Mouse (Mus musculus): Measurements from ENCODE around the gene Dcaf7. TPM values are rescaled to one million over a fixed set of nuclear protein-coding genes. Genes with fewer than 3 reads are reported as not detected.
A peak's percentile ranks its signal among the peaks of the same experiment; 100 is the strongest.

Dcaf7 gene
- polyA plus RNA-seq, 1 experiment from 2014 or later: 100 TPM

DNA sequence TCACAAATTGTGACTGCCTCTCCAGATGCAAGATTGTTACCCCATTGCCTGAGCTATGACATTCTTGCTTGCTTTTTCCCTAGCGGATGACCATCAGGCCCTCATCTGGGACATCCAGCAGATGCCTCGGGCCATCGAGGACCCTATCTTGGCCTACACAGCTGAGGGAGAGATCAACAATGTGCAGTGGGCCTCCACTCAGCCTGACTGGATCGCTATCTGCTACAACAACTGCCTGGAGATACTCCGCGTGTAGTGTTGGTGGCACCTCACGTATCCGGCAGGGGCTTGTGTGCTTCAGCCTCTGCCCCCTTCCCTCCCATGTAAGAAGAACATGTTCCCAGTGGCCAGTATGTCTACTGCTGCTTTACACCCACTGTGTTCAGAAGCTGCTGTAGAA lies 17.9 kb downstream of the Dcaf7 start:
- WGBS: 99% methylated on average over 8 of the region's 8 CpGs
- H3K9me3 ChIP-seq (ENCODE audit: control insufficient read depth, low read length): no peaks in the 10 kb centered on the region
- H3K9ac ChIP-seq (ENCODE audit: low read length): no peak overlapping the region
- no peak overlapping the region for H3K27ac ChIP-seq (ENCODE audit: low read depth, low read length)
- no peak overlapping the region for H3K4me3 ChIP-seq (ENCODE audit: low read depth, low read length)
- H3K4me2 ChIP-seq (ENCODE audit: low read depth): no peak overlapping the region
- H3K36me3 ChIP-seq (ENCODE audit: control insufficient read depth, insufficient read depth, low read length): peaks cover 13% of the 10 kb centered on the region; the same call in 1 of the 2 replicates
- no peak for ATAC-seq (ENCODE audit: insufficient read depth, low FRiP score, low TSS enrichment)
- DNase-seq (ENCODE audit: low spot score): no peak
- H3K4me1 ChIP-seq (ENCODE audit: control insufficient read depth, insufficient read depth, low read length): no peaks in the 10 kb centered on the region
- H3K27me3 ChIP-seq (ENCODE audit: control insufficient read depth, insufficient read depth, low read length): no peaks in the 10 kb centered on the region

DNA sequence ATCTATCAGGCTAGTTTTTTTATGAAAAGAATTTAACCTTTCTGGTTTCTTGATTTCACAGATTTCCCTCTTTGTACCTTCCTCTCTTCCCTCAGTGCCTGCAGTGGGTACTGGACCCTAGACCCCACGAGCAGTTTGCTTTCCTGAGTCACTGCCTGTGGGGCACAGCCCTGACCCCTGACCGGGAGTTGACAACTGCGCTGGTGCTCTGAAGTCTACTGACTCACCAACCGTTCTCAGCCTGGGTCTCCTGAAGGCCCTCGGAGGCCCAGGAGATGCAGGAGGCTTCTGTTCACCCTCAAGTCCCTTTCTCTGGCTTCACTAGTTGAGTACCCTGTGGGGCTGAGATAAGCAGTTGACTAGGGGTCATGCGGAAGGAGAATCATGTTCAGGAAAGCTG lies 18.7 kb downstream of the Dcaf7 start:
- Histone ChIP-seq H3K27ac (ENCODE audit: low read depth, low read length) (no peak overlapping the region), H3K27me3 (ENCODE audit: control insufficient read depth, insufficient read depth, low read length) (no peaks in the 10 kb centered on the region), H3K4me3 (ENCODE audit: low read depth, low read length) (no peak overlapping the region), H3K9me3 (ENCODE audit: control insufficient read depth, low read length) (no peaks in the 10 kb centered on the region), H3K36me3 (ENCODE audit: control insufficient read depth, insufficient read depth, low read length) (peaks cover 13% of the 10 kb centered on the region), H3K4me2 (ENCODE audit: low read depth) (no peak overlapping the region), H3K9ac (ENCODE audit: low read length) (no peak overlapping the region), H3K4me1 (ENCODE audit: control insufficient read depth, insufficient read depth, low read length) (no peaks in the 10 kb centered on the region)
- WGBS: 95% methylated on average over 6 of the region's 6 CpGs
- no peak for ATAC-seq (ENCODE audit: insufficient read depth, low FRiP score, low TSS enrichment)
- DNase-seq (ENCODE audit: low spot score): no peak

DNA sequence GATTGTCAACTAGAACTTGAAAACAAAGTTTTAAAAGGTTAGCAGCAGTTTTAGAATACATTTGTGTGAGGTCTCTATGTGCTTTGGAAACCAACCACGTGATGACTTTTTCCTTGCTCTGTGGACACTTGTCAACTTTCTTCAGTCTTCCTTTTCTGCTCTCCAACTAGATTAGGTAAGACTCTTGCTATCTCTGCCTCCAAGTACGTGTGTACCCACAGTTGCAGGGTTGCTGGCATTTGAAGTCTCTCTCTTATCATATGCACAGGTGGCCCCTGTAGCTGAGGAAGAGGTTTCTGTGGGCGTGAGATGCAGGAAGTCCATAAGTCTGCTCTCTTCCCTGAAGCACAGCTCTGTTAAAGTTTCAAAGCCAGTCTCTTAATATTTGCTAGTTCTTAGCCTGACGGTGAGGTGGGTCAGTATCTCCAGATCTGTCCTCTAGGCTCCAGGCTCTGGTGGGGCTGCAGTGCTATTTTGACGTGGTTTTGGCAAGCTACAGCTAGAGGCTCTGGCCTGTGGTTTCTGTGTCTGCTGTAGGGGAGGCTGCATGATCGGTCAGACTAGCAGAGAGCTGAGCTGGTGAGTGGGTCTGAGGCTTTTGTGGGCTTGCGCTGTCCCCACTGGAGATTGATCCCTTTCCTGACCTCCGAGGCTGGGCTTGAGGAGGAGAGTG lies 20.3 kb downstream of the Dcaf7 start:
- Histone ChIP-seq H3K27ac (ENCODE audit: low read depth, low read length) (no peak overlapping the region), H3K4me2 (ENCODE audit: low read depth) (no peak overlapping the region), H3K27me3 (ENCODE audit: control insufficient read depth, insufficient read depth, low read length) (no peaks in the 10 kb centered on the region), H3K36me3 (ENCODE audit: control insufficient read depth, insufficient read depth, low read length) (peaks cover 9% of the 10 kb centered on the region), H3K9ac (ENCODE audit: low read length) (no peak overlapping the region), H3K4me1 (ENCODE audit: control insufficient read depth, insufficient read depth, low read length) (no peaks in the 10 kb centered on the region), H3K9me3 (ENCODE audit: control insufficient read depth, low read length) (no peaks in the 10 kb centered on the region), H3K4me3 (ENCODE audit: low read depth, low read length) (no peak overlapping the region)
- DNase-seq (ENCODE audit: low spot score): no peak
- WGBS: 90% methylated on average over 8 of the region's 8 CpGs
- ATAC-seq (ENCODE audit: insufficient read depth, low FRiP score, low TSS enrichment): no peak

DNA sequence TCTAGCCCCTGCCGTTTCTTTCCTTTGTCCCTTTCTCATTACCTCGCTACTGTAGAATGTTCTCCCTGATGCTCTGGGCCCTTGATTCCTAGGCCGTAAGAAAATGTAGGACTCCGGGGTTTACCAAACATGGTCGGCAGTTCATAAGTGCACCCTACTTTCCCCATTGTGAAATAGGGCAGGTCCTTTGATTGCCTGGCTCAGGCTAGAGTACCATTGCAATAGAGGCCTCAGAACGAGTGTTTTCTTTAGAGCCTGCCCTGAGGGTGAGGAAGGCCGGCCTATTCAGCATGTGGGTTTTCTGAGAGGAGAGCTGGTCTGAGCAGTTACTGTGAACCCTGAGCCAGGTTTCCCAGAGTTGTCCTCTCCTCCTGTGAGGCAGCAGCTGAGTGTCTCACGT lies 21.3 kb downstream of the Dcaf7 start:
- H3K9me3 ChIP-seq (ENCODE audit: control insufficient read depth, low read length): no peaks in the 10 kb centered on the region
- 90% methylated on average over 8 of the region's 8 CpGs for WGBS
- peaks cover 7% of the 10 kb centered on the region for H3K36me3 ChIP-seq (ENCODE audit: control insufficient read depth, insufficient read depth, low read length)
- no peak overlapping the region for H3K4me2 ChIP-seq (ENCODE audit: low read depth)
- DNase-seq (ENCODE audit: low spot score) (no peak), ATAC-seq (ENCODE audit: insufficient read depth, low FRiP score, low TSS enrichment) (no peak)
- H3K27ac ChIP-seq (ENCODE audit: low read depth, low read length): no peak overlapping the region
- no peak overlapping the region for H3K4me3 ChIP-seq (ENCODE audit: low read depth, low read length)
- no peaks in the 10 kb centered on the region for H3K27me3 ChIP-seq (ENCODE audit: control insufficient read depth, insufficient read depth, low read length)
- H3K9ac ChIP-seq (ENCODE audit: low read length): no peak overlapping the region
- H3K4me1 ChIP-seq (ENCODE audit: control insufficient read depth, insufficient read depth, low read length): no peaks in the 10 kb centered on the region

DNA sequence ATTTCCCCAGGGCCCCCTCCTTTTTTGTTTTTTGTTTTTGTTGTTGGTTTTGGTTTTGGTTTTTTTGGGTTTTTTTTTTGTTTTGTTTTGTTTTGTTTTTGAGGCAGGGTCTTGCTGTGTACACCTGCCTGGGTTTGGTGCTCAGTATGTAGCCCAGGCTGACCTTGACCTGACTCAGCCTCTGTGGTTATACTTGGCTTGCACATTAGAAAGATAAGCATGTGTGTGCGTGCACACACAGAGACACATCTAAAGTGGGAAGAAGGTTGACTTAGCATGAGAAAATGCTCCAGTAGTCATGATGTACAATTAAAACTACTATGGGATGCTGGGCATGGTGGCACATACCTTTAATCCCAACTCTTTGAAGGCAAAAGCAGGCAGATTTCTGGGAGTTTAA lies 23.9 kb downstream of the Dcaf7 start:
- H3K4me2 ChIP-seq (ENCODE audit: low read depth): no peak overlapping the region
- no peak overlapping the region for H3K9ac ChIP-seq (ENCODE audit: low read length)
- H3K9me3 ChIP-seq (ENCODE audit: control insufficient read depth, low read length): no peaks in the 10 kb centered on the region
- ATAC-seq (ENCODE audit: insufficient read depth, low FRiP score, low TSS enrichment): no peak
- no peak for DNase-seq (ENCODE audit: low spot score)
- no peak overlapping the region for H3K27ac ChIP-seq (ENCODE audit: low read depth, low read length)
- no peaks in the 10 kb centered on the region for H3K27me3 ChIP-seq (ENCODE audit: control insufficient read depth, insufficient read depth, low read length)
- no peak overlapping the region for H3K4me3 ChIP-seq (ENCODE audit: low read depth, low read length)
- peaks cover 2% of the 10 kb centered on the region for H3K36me3 ChIP-seq (ENCODE audit: control insufficient read depth, insufficient read depth, low read length)
- WGBS: 77% methylated on average over 1 of the region's 1 CpGs
- H3K4me1 ChIP-seq (ENCODE audit: control insufficient read depth, insufficient read depth, low read length): no peaks in the 10 kb centered on the region

DNA sequence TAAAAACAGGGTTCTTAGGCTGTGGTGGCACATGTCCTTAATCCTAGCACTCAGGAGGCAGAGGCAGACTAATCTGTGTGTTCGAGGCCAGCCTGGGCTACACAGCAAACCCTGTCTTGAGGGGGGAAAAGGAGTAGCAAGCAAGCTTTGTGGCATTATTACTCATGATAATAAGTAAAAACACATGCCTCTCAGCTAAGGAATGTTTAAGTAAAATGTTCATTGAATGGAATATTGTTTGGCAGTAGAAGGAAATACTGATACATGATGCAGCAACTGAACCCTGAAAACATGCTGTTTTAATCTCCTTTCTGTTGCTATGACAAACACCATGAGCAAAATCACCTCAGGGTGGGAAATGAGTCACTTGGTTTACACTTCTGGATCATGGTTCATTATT lies 24.6 kb downstream of the Dcaf7 start:
- ATAC-seq (ENCODE audit: insufficient read depth, low FRiP score, low TSS enrichment) (no peak), DNase-seq (ENCODE audit: low spot score) (no peak)
- no peaks in the 10 kb centered on the region for H3K4me1 ChIP-seq (ENCODE audit: control insufficient read depth, insufficient read depth, low read length)
- H3K9ac ChIP-seq (ENCODE audit: low read length): no peak overlapping the region
- H3K27ac ChIP-seq (ENCODE audit: low read depth, low read length): no peak overlapping the region
- peaks cover 2% of the 10 kb centered on the region; the same call in 1 of the 2 replicates for H3K36me3 ChIP-seq (ENCODE audit: control insufficient read depth, insufficient read depth, low read length)
- WGBS: 88% methylated on average over 1 of the region's 1 CpGs
- H3K4me3 ChIP-seq (ENCODE audit: low read depth, low read length): no peak overlapping the region
- no peaks in the 10 kb centered on the region for H3K27me3 ChIP-seq (ENCODE audit: control insufficient read depth, insufficient read depth, low read length)
- H3K9me3 ChIP-seq (ENCODE audit: control insufficient read depth, low read length): no peaks in the 10 kb centered on the region
- H3K4me2 ChIP-seq (ENCODE audit: low read depth): no peak overlapping the region

DNA sequence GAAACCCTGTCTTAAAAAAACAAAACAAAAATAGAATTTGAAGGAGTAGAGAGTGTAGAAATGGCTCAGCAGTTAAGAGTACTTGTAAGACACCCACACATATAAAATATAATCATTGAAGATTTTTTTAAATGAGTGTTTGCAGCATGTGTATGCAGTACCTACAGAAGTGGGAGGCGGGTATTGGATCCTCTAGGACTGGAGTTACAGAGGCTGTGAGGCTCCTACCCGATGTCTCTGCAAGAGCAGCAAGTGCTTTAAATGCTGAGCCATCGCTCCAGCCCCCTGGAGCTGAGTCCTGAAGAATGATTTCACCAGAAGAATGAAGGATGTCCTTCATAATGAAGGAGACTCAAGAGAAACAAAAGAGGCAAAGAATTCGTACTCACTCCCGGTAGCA lies 27.1 kb downstream of the Dcaf7 start:
- H3K27me3 ChIP-seq (ENCODE audit: control insufficient read depth, insufficient read depth, low read length): no peaks in the 10 kb centered on the region
- H3K9ac ChIP-seq (ENCODE audit: low read length): no peak overlapping the region
- 84% methylated on average over 5 of the region's 5 CpGs for WGBS
- no peak overlapping the region for H3K4me2 ChIP-seq (ENCODE audit: low read depth)
- no peaks in the 10 kb centered on the region; the same call in 1 of the 2 replicates for H3K36me3 ChIP-seq (ENCODE audit: control insufficient read depth, insufficient read depth, low read length)
- 0 out of 2 replicates have a peak, but pooled peaks cover 5% of the 10 kb centered on the region for H3K4me1 ChIP-seq (ENCODE audit: control insufficient read depth, insufficient read depth, low read length)
- DNase-seq (ENCODE audit: low spot score) (no peak), ATAC-seq (ENCODE audit: insufficient read depth, low FRiP score, low TSS enrichment) (no peak)
- no peak overlapping the region for H3K4me3 ChIP-seq (ENCODE audit: low read depth, low read length)
- no peak overlapping the region for H3K27ac ChIP-seq (ENCODE audit: low read depth, low read length)
- no peaks in the 10 kb centered on the region for H3K9me3 ChIP-seq (ENCODE audit: control insufficient read depth, low read length)

DNA sequence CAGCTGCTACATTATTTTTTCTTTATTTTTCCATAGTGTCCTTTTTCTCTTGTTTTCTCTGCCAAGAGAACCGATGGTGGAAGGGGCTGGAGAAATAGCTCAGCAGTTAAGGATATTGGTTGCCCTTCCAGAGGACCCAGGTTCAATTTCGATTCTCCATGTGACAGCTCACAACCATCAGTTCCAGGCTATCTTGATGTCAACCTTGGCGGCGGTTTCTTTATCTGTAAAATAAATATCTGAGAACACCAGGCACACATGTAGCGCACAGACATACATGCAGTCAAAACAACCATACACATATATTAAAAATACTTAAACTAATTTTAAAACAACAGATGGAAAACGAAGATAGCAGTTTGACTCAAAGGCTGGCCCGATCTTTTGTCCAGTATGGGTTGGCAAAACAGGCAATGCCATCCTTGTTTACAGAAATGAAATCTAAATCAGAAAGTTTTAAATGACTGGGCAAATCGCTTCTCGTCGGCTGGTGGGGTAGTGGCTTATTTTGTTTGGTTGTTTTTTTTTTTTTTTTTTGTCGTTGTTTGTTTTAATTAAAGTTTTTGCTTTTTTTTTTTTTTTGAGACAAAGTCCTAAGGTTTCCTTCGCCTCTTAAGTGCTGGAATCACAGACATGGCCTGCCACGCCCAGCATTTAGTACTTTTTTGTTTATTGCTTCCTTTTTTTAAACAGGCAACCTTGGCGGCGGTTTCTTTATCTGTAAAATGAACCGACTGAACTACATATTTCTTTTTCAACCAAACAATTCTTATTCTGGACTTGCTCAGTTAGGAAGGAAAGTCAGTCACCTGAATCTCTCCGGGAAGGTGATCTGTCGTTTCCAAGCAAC lies 28.6 kb downstream of the Dcaf7 start:
- peak overlapping the region; percentile 82 for H3K4me2 ChIP-seq (ENCODE audit: low read depth)
- H3K4me1 ChIP-seq (ENCODE audit: control insufficient read depth, insufficient read depth, low read length): 0 out of 2 replicates have a peak, but pooled peaks cover 5% of the 10 kb centered on the region
- ATAC-seq (ENCODE audit: insufficient read depth, low FRiP score, low TSS enrichment): 0 out of 2 replicates have a peak, but pooled peaks have one; percentile 4
- H3K27me3 ChIP-seq (ENCODE audit: control insufficient read depth, insufficient read depth, low read length): no peaks in the 10 kb centered on the region
- H3K4me3 ChIP-seq (ENCODE audit: low read depth, low read length): peak overlapping the region; percentile 63
- H3K9ac ChIP-seq (ENCODE audit: low read length): peak overlapping the region; percentile 37; the same call in 1 of the 2 replicates
- WGBS: 45% methylated on average over 18 of the region's 18 CpGs
- no peaks in the 10 kb centered on the region for H3K9me3 ChIP-seq (ENCODE audit: control insufficient read depth, low read length)
- no peaks in the 10 kb centered on the region; the same call in 1 of the 2 replicates for H3K36me3 ChIP-seq (ENCODE audit: control insufficient read depth, insufficient read depth, low read length)
- DNase-seq (ENCODE audit: low spot score): no peak
- no peak overlapping the region for H3K27ac ChIP-seq (ENCODE audit: low read depth, low read length)

Measured in neural tube, embryonic 11.5 days (tissue).